Mouse (Mus musculus) lung, adult 2 months (tissue): ENCODE results near the gene Nsd2.

Experiments
- CTCF ChIP-seq: fragments of 200-500 bp; IDR thresholded peaks from 2 replicates; pipeline ENCODE4 v1.5.1; 2011; ENCODE audit warnings: mild to moderate bottlenecking, low read length, control low read depth; ENCODE audit not compliant: insufficient read depth
- POLR2A ChIP-seq: fragments of 200-500 bp; IDR thresholded peaks from 2 replicates; pipeline ENCODE4 v1.6.1; 2011; ENCODE audit warnings: low read depth, mild to moderate bottlenecking, control low read depth, low read length, borderline replicate concordance; ENCODE audit errors: extremely low read depth

DNA sequence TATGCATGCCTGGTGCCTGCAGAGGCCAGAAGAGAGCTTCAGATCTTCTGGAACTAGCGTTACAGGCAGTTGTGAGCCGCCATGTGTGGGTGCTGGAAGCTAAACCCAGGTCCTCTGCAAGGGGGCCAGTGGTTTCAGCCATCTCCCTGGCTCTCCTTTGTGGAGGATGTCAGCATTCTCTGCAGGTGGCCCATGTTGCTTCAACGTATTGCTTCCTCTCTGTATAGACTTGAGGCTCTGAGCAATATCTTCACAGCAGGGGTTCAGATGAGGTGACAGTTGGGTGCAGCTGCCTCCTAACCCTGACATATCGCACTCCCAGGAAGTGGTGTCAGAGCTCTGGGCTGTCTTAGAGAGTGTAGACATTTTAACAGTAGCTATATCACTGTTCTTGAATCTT, 30.9 kb downstream of the Nsd2 start:
- TF ChIP-seq CTCF = no peak
- no peak for TF ChIP-seq POLR2A
